Mouse (Mus musculus): ENCODE measurements at regions not wholly inside any gene's neighbourhood (a gene's known extent, or its start where the extent isn't known, plus 50 kb on each side); places are given as distances from the start of the nearest gene placed in this dataset.

- TF ChIP-seq CTCF (IDR thresholded peaks at IDR 0.05; ENCODE audit: borderline replicate concordance, insufficient read depth, low read depth, low read length): no peak
- no peak for TF ChIP-seq POLR2A (IDR thresholded peaks at IDR 0.05; ENCODE audit: borderline replicate concordance, insufficient read depth, low read length)
Measured at GRCm38 (mm10) chr2:148148272-148148671, 101.5 kb upstream of the Foxa2 start.
